Mouse (Mus musculus) CH12.LX (cell line): ENCODE data around the gene Fzd5. TPM values are rescaled to one million over a fixed set of nuclear protein-coding genes. Genes with fewer than 3 reads are reported as not detected.

Source experiments
- DNase-seq: peaks from one replicate; pipeline ENCODE4 v3.0.0-alpha.2; 2013; ENCODE audit errors: extremely low read depth
- H3K27ac ChIP-seq: 2 replicates; pipeline ENCODE4 v1.5.1; 2012; ENCODE audit warnings: low read depth, mild to moderate bottlenecking, control low read depth, moderate library complexity; ENCODE audit not compliant: insufficient read depth
- H3K27me3 ChIP-seq: replicated peaks from 2 replicates; pipeline ENCODE3; 2012; ENCODE audit warnings: inconsistent platforms
- H3K36me3 ChIP-seq, 2 experiments: replicated peaks in 1 of 2; 2 replicates each; pipeline versions ENCODE3 to v1.6.1; 2012; ENCODE audit warnings: inconsistent platforms in 1 of 2, low read length in 1 of 2, mild to moderate bottlenecking in 1 of 2, mixed read lengths in 1 of 2, moderate library complexity in 1 of 2; ENCODE audit not compliant: control insufficient read depth in 1 of 2, insufficient read depth in 1 of 2
- H3K4me1 ChIP-seq, 2 experiments: 2 replicates each; pipeline ENCODE4 v1.6.1; 2012; ENCODE audit warnings: inconsistent platforms in 1 of 2, moderate library complexity in 1 of 2; ENCODE audit not compliant: insufficient read depth in 2 of 2, control insufficient read depth in 1 of 2
- H3K4me2 ChIP-seq: 2 replicates; pipeline ENCODE4 v1.6.1; 2012; ENCODE audit warnings: low read depth, mild to moderate bottlenecking, control low read depth; ENCODE audit not compliant: poor library complexity, insufficient read depth, severe bottlenecking
- H3K4me3 ChIP-seq, 3 experiments: fragments of 150-350 bp in 1 of 3; sonication (generic) in 1 of 3; replicated peaks in 1 of 3; 2 replicates each; pipeline versions ENCODE3 to v1.5.1; 2011 to 2012; ENCODE audit warnings: low read depth in 2 of 3, low read length in 2 of 3, mild to moderate bottlenecking in 2 of 3, moderate library complexity in 2 of 3, control low read depth in 1 of 3, improper control_type of control experiment in 1 of 3, inconsistent platforms in 1 of 3, mixed read lengths in 1 of 3; ENCODE audit not compliant: poor library complexity in 1 of 3
- H3K79me2 ChIP-seq: replicated peaks from 2 replicates; pipeline ENCODE4 v1.6.1; 2012; ENCODE audit warnings: mild to moderate bottlenecking, moderate library complexity; ENCODE audit not compliant: control insufficient read depth, poor library complexity, insufficient read depth, severe bottlenecking; ENCODE audit errors: extremely low read depth
- H3K9ac ChIP-seq: 2 replicates; pipeline ENCODE4 v1.6.1; 2012; ENCODE audit warnings: low read depth, mild to moderate bottlenecking, control low read depth, moderate library complexity; ENCODE audit not compliant: insufficient read depth
- H3K9me3 ChIP-seq: replicated peaks from 2 replicates; pipeline ENCODE3; 2012; ENCODE audit warnings: low read length, inconsistent platforms, mixed read lengths
- E2F4 ChIP-seq: IDR thresholded peaks from 2 replicates; pipeline ENCODE4 v1.6.1; 2011; ENCODE audit warnings: low read depth, low read length, improper control_type of control experiment; ENCODE audit not compliant: insufficient replicate concordance
- EP300 ChIP-seq: IDR thresholded peaks from 2 replicates; pipeline ENCODE4 v1.6.1; 2011; ENCODE audit warnings: low read length, improper control_type of control experiment
- GABPA ChIP-seq: IDR thresholded peaks from 2 replicates; pipeline ENCODE4 v1.6.1; 2012; ENCODE audit warnings: low read depth, low read length, improper control_type of control experiment, inconsistent platforms; ENCODE audit not compliant: insufficient replicate concordance
- HCFC1 ChIP-seq: IDR thresholded peaks from 2 replicates; pipeline ENCODE4 v1.6.1; 2012; ENCODE audit warnings: low read depth, mild to moderate bottlenecking, inconsistent platforms, low read length, improper control_type of control experiment
- IRF4 ChIP-seq: IDR thresholded peaks from 2 replicates; pipeline ENCODE4 v1.6.1; 2014; ENCODE audit warnings: low read depth, mild to moderate bottlenecking, inconsistent platforms, low read length, improper control_type of control experiment
- JUN ChIP-seq: IDR thresholded peaks from 2 replicates; pipeline ENCODE4 v1.6.1; 2011; ENCODE audit warnings: low read depth, mild to moderate bottlenecking, low read length, improper control_type of control experiment, moderate library complexity; ENCODE audit not compliant: insufficient read depth
- JUND ChIP-seq: conservative IDR thresholded peaks from 2 replicates; pipeline ENCODE4 v1.6.1; 2011; ENCODE audit warnings: low read depth, low read length, improper control_type of control experiment
- MAFK ChIP-seq: IDR thresholded peaks from 2 replicates; pipeline ENCODE4 v1.6.1; 2011; ENCODE audit warnings: low read length, improper control_type of control experiment; ENCODE audit not compliant: insufficient replicate concordance
- MAX ChIP-seq: IDR thresholded peaks from 2 replicates; pipeline ENCODE4 v1.6.1; 2011; ENCODE audit warnings: low read length, improper control_type of control experiment
- MEF2A ChIP-seq: IDR thresholded peaks from 2 replicates; pipeline ENCODE4 v1.6.1; 2014; ENCODE audit warnings: low read depth, mild to moderate bottlenecking, inconsistent platforms, low read length, improper control_type of control experiment, borderline replicate concordance
- MXI1 ChIP-seq: IDR thresholded peaks from 2 replicates; pipeline ENCODE4 v1.6.1; 2011; ENCODE audit warnings: mild to moderate bottlenecking, low read depth, low read length, improper control_type of control experiment
- NRF1 ChIP-seq: IDR thresholded peaks from 2 replicates; pipeline ENCODE4 v1.6.1; 2014; ENCODE audit warnings: low read depth, mild to moderate bottlenecking, inconsistent platforms, low read length, improper control_type of control experiment, moderate library complexity
- PAX5 ChIP-seq: IDR thresholded peaks from 2 replicates; pipeline ENCODE4 v1.6.1; 2012; ENCODE audit warnings: low read length, inconsistent platforms, mixed read lengths
- POLR2AphosphoS2 ChIP-seq: IDR thresholded peaks from 2 replicates; pipeline ENCODE4 v1.6.1; 2011; ENCODE audit warnings: low read depth, low read length, improper control_type of control experiment
- TBP ChIP-seq: conservative IDR thresholded peaks from 2 replicates; pipeline ENCODE4 v1.6.1; 2011; ENCODE audit warnings: low read depth, low read length, improper control_type of control experiment
- UBTF ChIP-seq: IDR thresholded peaks from 2 replicates; pipeline ENCODE4 v1.6.1; 2012; ENCODE audit warnings: low read depth, mild to moderate bottlenecking, inconsistent platforms, low read length, improper control_type of control experiment, moderate library complexity
- USF2 ChIP-seq: conservative IDR thresholded peaks from 2 replicates; pipeline ENCODE4 v1.6.1; 2011; ENCODE audit warnings: low read depth, low read length, improper control_type of control experiment
- ZKSCAN1 ChIP-seq: IDR thresholded peaks from 2 replicates; pipeline ENCODE4 v1.6.1; 2012; ENCODE audit warnings: low read depth, inconsistent platforms, low read length, improper control_type of control experiment, borderline replicate concordance
- dilution Hi-C: fragments of 300-500 bp; cut with MboI; formaldehyde crosslinking; loops from 2 replicates; pipeline ENCODE4 v1.14.3; 2020; ENCODE audit warnings: low sequenced_read_pairs; ENCODE audit not compliant: extremely low pct_unique_long_range_greater_than_20kb, extremely low pct_ligation_motif_present
- in situ Hi-C: fragments of 300-500 bp; cut with MboI; formaldehyde crosslinking; loops from 3 replicates; pipeline ENCODE4 v1.14.3; 2019; ENCODE audit warnings: low sequenced_read_pairs, low pct_ligation_motif_present, low pct_unique_long_range_greater_than_20kb, mixed read lengths
- polyA plus RNA-seq: library from polyadenylated mRNA; unstranded; fragments of >175 nt; gene quantifications from 2 replicates; pipeline ENCODE4 v1.2.1, GENCODE M21; 2012; ENCODE audit warnings: low read depth; ENCODE audit not compliant: insufficient read length
- total RNA-seq, 2 experiments: library from RNA; depleted of rRNA; stranded (reverse); fragments of 300-350 nt in 1 of 2; fragments of >200 nt in 1 of 2; gene quantifications; 2 replicates each; pipeline ENCODE4 v1.2.3; 2012 to 2014

Fzd5 gene
- total and polyA plus RNA-seq, 3 experiments: 0.40 to 1.1 (median 0.47) TPM

DNA sequence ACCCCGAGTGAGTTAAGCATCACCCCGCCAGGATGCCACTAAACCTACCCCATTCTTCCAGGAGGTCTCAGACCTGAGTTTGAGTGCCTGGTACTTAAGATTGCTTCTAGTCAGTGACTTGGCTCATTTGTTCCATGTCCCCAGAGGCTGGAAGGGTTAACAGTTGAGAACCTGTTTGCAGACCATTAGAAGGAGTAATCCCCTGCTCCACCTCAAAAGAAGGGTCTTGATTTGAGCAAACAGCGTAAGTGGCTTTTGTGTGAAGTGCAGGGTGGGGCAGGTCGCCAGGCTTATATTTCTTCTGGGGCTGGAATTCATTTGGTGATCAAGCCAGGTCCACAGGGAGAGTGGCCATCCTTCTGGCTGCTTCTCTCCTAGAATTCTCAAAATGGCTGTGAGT, 35.8 kb upstream of the Fzd5 start:
- Histone ChIP-seq H3K79me2 (no peaks in the 10 kb centered on the region), H3K27me3 (no peaks in the 10 kb centered on the region), H3K9ac (no peak overlapping the region), H3K4me2 (no peak overlapping the region), H3K4me1 (peaks cover 5 to 6% of the 10 kb centered on the region in 2 experiments; a peak in 3 of 4 replicates), H3K27ac (no peak overlapping the region), H3K4me3 (no peak overlapping the region), H3K36me3 (no peaks in the 10 kb centered on the region), H3K9me3 (no peaks in the 10 kb centered on the region)
- in situ Hi-C loops: no loop called here
- DNase-seq: no peak
- dilution Hi-C loops: no loop called here
- TF ChIP-seq MAX (no peak), GABPA (no peak), JUN (no peak), POLR2AphosphoS2 (no peak), MAFK (no peak), ZKSCAN1 (no peak), E2F4 (no peak), TBP (no peak), IRF4 (no peak)

DNA sequence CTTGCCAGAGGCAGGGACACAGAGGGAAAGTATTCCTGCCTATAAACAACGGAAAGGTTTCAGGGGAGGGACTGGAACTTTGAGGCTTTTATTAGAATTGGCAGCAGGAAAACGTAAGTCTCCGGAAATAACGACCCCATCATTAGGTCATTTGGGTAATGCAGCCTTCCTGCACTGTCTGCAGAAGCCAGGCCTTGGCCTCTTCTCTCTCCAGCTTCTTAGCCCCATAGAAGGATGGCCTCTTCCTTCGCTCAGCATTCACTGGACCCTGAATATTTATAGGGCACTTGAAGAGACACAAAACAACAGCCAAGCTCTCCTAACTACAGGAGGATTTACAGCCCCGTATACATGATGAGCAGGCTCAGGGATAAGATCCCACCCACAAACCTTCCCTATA, 32.6 kb upstream of the Fzd5 start:
- in situ Hi-C loops (no loop called here), dilution Hi-C loops (no loop called here)
- H3K4me2 ChIP-seq: no peak overlapping the region
- no peak for DNase-seq
- no peak for TF ChIP-seq UBTF
- TF ChIP-seq NRF1: no peak
- TF ChIP-seq ZKSCAN1: no peak
- no peak for TF ChIP-seq PAX5
- TF ChIP-seq USF2: no peak
- TF ChIP-seq HCFC1: no peak
- H3K79me2 ChIP-seq: no peaks in the 10 kb centered on the region
- H3K36me3 ChIP-seq: no peaks in the 10 kb centered on the region
- no peak overlapping the region for H3K9ac ChIP-seq
- H3K27ac ChIP-seq: no peak overlapping the region
- H3K27me3 ChIP-seq: no peaks in the 10 kb centered on the region
- H3K4me1 ChIP-seq: no peaks in the 10 kb centered on the region
- no peak overlapping the region for H3K4me3 ChIP-seq
- no peaks in the 10 kb centered on the region for H3K9me3 ChIP-seq

DNA sequence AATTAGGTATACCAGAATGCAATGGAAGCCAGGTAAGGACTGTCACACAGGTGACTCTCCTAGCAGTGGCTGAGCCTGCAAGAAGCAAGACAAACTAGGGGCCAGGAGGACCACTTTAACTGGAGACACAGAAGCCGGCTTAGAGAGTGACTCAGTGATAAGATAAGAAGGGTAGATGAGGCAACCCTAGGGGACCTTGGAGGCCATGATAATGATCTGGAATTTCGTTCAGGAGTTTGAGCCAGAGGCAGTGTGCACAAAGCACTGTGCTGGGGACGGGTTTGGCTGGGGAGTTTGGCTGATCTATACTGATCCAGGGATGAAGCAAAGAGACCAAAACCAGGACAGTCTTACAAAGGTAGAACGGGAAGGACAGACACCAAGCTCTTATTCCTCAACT, 24.1 kb upstream of the Fzd5 start:
- no peaks in the 10 kb centered on the region for H3K36me3 ChIP-seq
- H3K4me3 ChIP-seq: no peak overlapping the region
- in situ Hi-C loops: no loop called here
- peaks cover 2% of the 10 kb centered on the region for H3K9me3 ChIP-seq
- H3K27me3 ChIP-seq: peaks cover 2% of the 10 kb centered on the region
- no peak overlapping the region for H3K4me2 ChIP-seq
- H3K27ac ChIP-seq: no peak overlapping the region
- H3K9ac ChIP-seq: no peak overlapping the region
- no peaks in the 10 kb centered on the region for H3K4me1 ChIP-seq
- no peaks in the 10 kb centered on the region for H3K79me2 ChIP-seq
- dilution Hi-C loops: no loop called here
- no peak for DNase-seq
- TF ChIP-seq E2F4 (no peak), MAFK (no peak), MXI1 (no peak), EP300 (no peak), MEF2A (no peak), USF2 (no peak), JUND (no peak), UBTF (no peak), MAX (no peak)
